Mouse (Mus musculus) CH12.LX (cell line): ENCODE results near the gene Sh3rf1. TPM values are rescaled to one million over a fixed set of nuclear protein-coding genes. Genes with fewer than 3 reads are reported as not detected.

Experiments used
- DNase-seq: peaks from one replicate; pipeline ENCODE4 v3.0.0-alpha.2; 2013; ENCODE audit errors: extremely low read depth
- H3K27ac ChIP-seq: 2 replicates; pipeline ENCODE4 v1.5.1; 2012; ENCODE audit warnings: low read depth, mild to moderate bottlenecking, control low read depth, moderate library complexity; ENCODE audit not compliant: insufficient read depth
- H3K27me3 ChIP-seq: replicated peaks from 2 replicates; pipeline ENCODE3; 2012; ENCODE audit warnings: inconsistent platforms
- H3K36me3 ChIP-seq, 2 experiments: replicated peaks in 1 of 2; 2 replicates each; pipeline versions ENCODE3 to v1.6.1; 2012; ENCODE audit warnings: inconsistent platforms in 1 of 2, low read length in 1 of 2, mild to moderate bottlenecking in 1 of 2, mixed read lengths in 1 of 2, moderate library complexity in 1 of 2; ENCODE audit not compliant: control insufficient read depth in 1 of 2, insufficient read depth in 1 of 2
- H3K4me1 ChIP-seq, 2 experiments: 2 replicates each; pipeline ENCODE4 v1.6.1; 2012; ENCODE audit warnings: inconsistent platforms in 1 of 2, moderate library complexity in 1 of 2; ENCODE audit not compliant: insufficient read depth in 2 of 2, control insufficient read depth in 1 of 2
- H3K4me2 ChIP-seq: 2 replicates; pipeline ENCODE4 v1.6.1; 2012; ENCODE audit warnings: low read depth, mild to moderate bottlenecking, control low read depth; ENCODE audit not compliant: poor library complexity, insufficient read depth, severe bottlenecking
- H3K4me3 ChIP-seq, 3 experiments: fragments of 150-350 bp in 1 of 3; sonication (generic) in 1 of 3; replicated peaks in 1 of 3; 2 replicates each; pipeline versions ENCODE3 to v1.5.1; 2011 to 2012; ENCODE audit warnings: low read depth in 2 of 3, low read length in 2 of 3, mild to moderate bottlenecking in 2 of 3, moderate library complexity in 2 of 3, control low read depth in 1 of 3, improper control_type of control experiment in 1 of 3, inconsistent platforms in 1 of 3, mixed read lengths in 1 of 3; ENCODE audit not compliant: poor library complexity in 1 of 3
- H3K79me2 ChIP-seq: replicated peaks from 2 replicates; pipeline ENCODE4 v1.6.1; 2012; ENCODE audit warnings: mild to moderate bottlenecking, moderate library complexity; ENCODE audit not compliant: control insufficient read depth, poor library complexity, insufficient read depth, severe bottlenecking; ENCODE audit errors: extremely low read depth
- H3K9ac ChIP-seq: 2 replicates; pipeline ENCODE4 v1.6.1; 2012; ENCODE audit warnings: low read depth, mild to moderate bottlenecking, control low read depth, moderate library complexity; ENCODE audit not compliant: insufficient read depth
- H3K9me3 ChIP-seq: replicated peaks from 2 replicates; pipeline ENCODE3; 2012; ENCODE audit warnings: low read length, inconsistent platforms, mixed read lengths
- BHLHE40 ChIP-seq: IDR thresholded peaks from 2 replicates; pipeline ENCODE4 v1.6.1; 2011; ENCODE audit warnings: mild to moderate bottlenecking, low read depth, low read length, improper control_type of control experiment
- CHD1 ChIP-seq: IDR thresholded peaks from 2 replicates; pipeline ENCODE4 v1.6.1; 2012; ENCODE audit warnings: low read depth, low read length, improper control_type of control experiment, inconsistent platforms
- CTCF ChIP-seq, 2 experiments: IDR thresholded peaks in 1 of 2; conservative IDR thresholded peaks in 1 of 2; 2 replicates each; pipeline ENCODE4 v1.5.1; 2011 to 2012; ENCODE audit warnings: low read depth in 2 of 2, low read length in 2 of 2, improper control_type of control experiment in 1 of 2, inconsistent platforms in 1 of 2, mild to moderate bottlenecking in 1 of 2, moderate library complexity in 1 of 2
- E2F4 ChIP-seq: IDR thresholded peaks from 2 replicates; pipeline ENCODE4 v1.6.1; 2011; ENCODE audit warnings: low read depth, low read length, improper control_type of control experiment; ENCODE audit not compliant: insufficient replicate concordance
- EP300 ChIP-seq: IDR thresholded peaks from 2 replicates; pipeline ENCODE4 v1.6.1; 2011; ENCODE audit warnings: low read length, improper control_type of control experiment
- ETS1 ChIP-seq: conservative IDR thresholded peaks from 2 replicates; pipeline ENCODE4 v1.6.1; 2012; ENCODE audit warnings: low read depth, mild to moderate bottlenecking, inconsistent platforms, low read length, improper control_type of control experiment, moderate library complexity
- GABPA ChIP-seq: IDR thresholded peaks from 2 replicates; pipeline ENCODE4 v1.6.1; 2012; ENCODE audit warnings: low read depth, low read length, improper control_type of control experiment, inconsistent platforms; ENCODE audit not compliant: insufficient replicate concordance
- HCFC1 ChIP-seq: IDR thresholded peaks from 2 replicates; pipeline ENCODE4 v1.6.1; 2012; ENCODE audit warnings: low read depth, mild to moderate bottlenecking, inconsistent platforms, low read length, improper control_type of control experiment
- KAT2A ChIP-seq: IDR thresholded peaks from 2 replicates; pipeline ENCODE4 v1.6.1; 2012; ENCODE audit warnings: low read length, improper control_type of control experiment, inconsistent platforms; ENCODE audit not compliant: insufficient replicate concordance
- MYC ChIP-seq: IDR thresholded peaks from 2 replicates; pipeline ENCODE4 v1.6.1; 2011; ENCODE audit warnings: low read depth, mild to moderate bottlenecking, improper control_type of control experiment, low read length
- NELFE ChIP-seq: IDR thresholded peaks from 2 replicates; pipeline ENCODE4 v1.6.1; 2011; ENCODE audit warnings: low read depth, low read length, improper control_type of control experiment
- PAX5 ChIP-seq: IDR thresholded peaks from 2 replicates; pipeline ENCODE4 v1.6.1; 2012; ENCODE audit warnings: low read length, inconsistent platforms, mixed read lengths
- POLR2AphosphoS2 ChIP-seq: IDR thresholded peaks from 2 replicates; pipeline ENCODE4 v1.6.1; 2011; ENCODE audit warnings: low read depth, low read length, improper control_type of control experiment
- RAD21 ChIP-seq: IDR thresholded peaks from 2 replicates; pipeline ENCODE4 v1.6.1; 2011; ENCODE audit warnings: low read depth, mild to moderate bottlenecking, low read length, improper control_type of control experiment, moderate library complexity
- RCOR1 ChIP-seq: conservative IDR thresholded peaks from 2 replicates; pipeline ENCODE4 v1.6.1; 2012; ENCODE audit warnings: low read depth, mild to moderate bottlenecking, inconsistent platforms, low read length, improper control_type of control experiment
- SIN3A ChIP-seq: IDR thresholded peaks from 2 replicates; pipeline ENCODE4 v1.6.1; 2012; ENCODE audit warnings: low read length, improper control_type of control experiment, inconsistent platforms
- SMC3 ChIP-seq: IDR thresholded peaks from 2 replicates; pipeline ENCODE4 v1.6.1; 2011; ENCODE audit warnings: low read depth, low read length, improper control_type of control experiment
- TCF12 ChIP-seq: IDR thresholded peaks from 2 replicates; pipeline ENCODE4 v1.6.1; 2014; ENCODE audit warnings: low read depth, mild to moderate bottlenecking, inconsistent platforms, low read length, improper control_type of control experiment
- UBTF ChIP-seq: IDR thresholded peaks from 2 replicates; pipeline ENCODE4 v1.6.1; 2012; ENCODE audit warnings: low read depth, mild to moderate bottlenecking, inconsistent platforms, low read length, improper control_type of control experiment, moderate library complexity
- ZC3H11A ChIP-seq: IDR thresholded peaks from 2 replicates; pipeline ENCODE4 v1.6.1; 2012; ENCODE audit warnings: low read depth, mild to moderate bottlenecking, inconsistent platforms, low read length, improper control_type of control experiment
- ZKSCAN1 ChIP-seq: IDR thresholded peaks from 2 replicates; pipeline ENCODE4 v1.6.1; 2012; ENCODE audit warnings: low read depth, inconsistent platforms, low read length, improper control_type of control experiment, borderline replicate concordance
- ZNF384 ChIP-seq: IDR thresholded peaks from 2 replicates; pipeline ENCODE4 v1.6.1; 2012; ENCODE audit warnings: low read depth, low read length, improper control_type of control experiment, inconsistent platforms
- dilution Hi-C: fragments of 300-500 bp; cut with MboI; formaldehyde crosslinking; loops from 2 replicates; pipeline ENCODE4 v1.14.3; 2020; ENCODE audit warnings: low sequenced_read_pairs; ENCODE audit not compliant: extremely low pct_unique_long_range_greater_than_20kb, extremely low pct_ligation_motif_present
- in situ Hi-C: fragments of 300-500 bp; cut with MboI; formaldehyde crosslinking; loops from 3 replicates; pipeline ENCODE4 v1.14.3; 2019; ENCODE audit warnings: low sequenced_read_pairs, low pct_ligation_motif_present, low pct_unique_long_range_greater_than_20kb, mixed read lengths
- polyA plus RNA-seq: library from polyadenylated mRNA; unstranded; fragments of >175 nt; gene quantifications from 2 replicates; pipeline ENCODE4 v1.2.1, GENCODE M21; 2012; ENCODE audit warnings: low read depth; ENCODE audit not compliant: insufficient read length
- total RNA-seq, 2 experiments: library from RNA; depleted of rRNA; stranded (reverse); fragments of 300-350 nt in 1 of 2; fragments of >200 nt in 1 of 2; gene quantifications; 2 replicates each; pipeline ENCODE4 v1.2.3; 2012 to 2014

Gene Sh3rf1
- total and polyA plus RNA-seq, 3 experiments, result 6.0 to 16.8 (median 10.6) TPM

- Histone ChIP-seq H3K9me3 (no peaks in the 10 kb centered on the region), H3K79me2 (no peaks in the 10 kb centered on the region), H3K36me3 (no peaks in the 10 kb centered on the region), H3K9ac (no peak overlapping the region), H3K4me2 (no peak overlapping the region), H3K4me1 (no peaks in the 10 kb centered on the region), H3K4me3 (no peak overlapping the region), H3K27me3 (no peaks in the 10 kb centered on the region), H3K27ac (no peak overlapping the region)
- TF ChIP-seq POLR2AphosphoS2 (no peak), RAD21 (no peak), GABPA (no peak), BHLHE40 (no peak), ZKSCAN1 (no peak), UBTF (no peak), PAX5 (no peak), NELFE (no peak), HCFC1 (no peak), SIN3A (no peak), MYC (no peak)
- dilution Hi-C loops, result no loop called here
- DNase-seq, result no peak
- in situ Hi-C loops, result no loop called here
These were observed 49.7 kb upstream of the Sh3rf1 start for GRCm38 (mm10) chr8:61173921-61174492.

GRCm38 (mm10) chr8:61175876-61176275, 47.8 kb upstream of the Sh3rf1 start:
- in situ Hi-C loops, result no loop called here
- no peak overlapping the region for H3K9ac ChIP-seq
- H3K4me1 ChIP-seq, result no peaks in the 10 kb centered on the region
- no peaks in the 10 kb centered on the region for H3K9me3 ChIP-seq
- dilution Hi-C loops, result no loop called here
- no peak for DNase-seq
- no peaks in the 10 kb centered on the region for H3K36me3 ChIP-seq
- no peaks in the 10 kb centered on the region for H3K79me2 ChIP-seq
- no peak overlapping the region for H3K4me2 ChIP-seq
- no peaks in the 10 kb centered on the region for H3K27me3 ChIP-seq
- H3K4me3 ChIP-seq, result no peak overlapping the region
- TF ChIP-seq EP300 (no peak), CTCF (conservative IDR thresholded peaks at IDR 0.05 in 1 of 2, IDR thresholded peaks at IDR 0.05 in 1 of 2; ENCODE audit: low read depth in 2 of 2, low read length in 2 of 2) (no peak), ZNF384 (no peak), ZC3H11A (no peak), ETS1 (no peak), GABPA (no peak), KAT2A (no peak), E2F4 (no peak), TCF12 (no peak), RCOR1 (no peak), SMC3 (no peak), MYC (no peak), BHLHE40 (no peak), CHD1 (no peak)
- H3K27ac ChIP-seq, result no peak overlapping the region
